Mouse (Mus musculus): ENCODE measurements around the gene Traf3ip2. TPM values are rescaled to one million over a fixed set of nuclear protein-coding genes. Genes with fewer than 3 reads are reported as not detected.

Traf3ip2 gene
- 47.2 and 66.1 TPM in 2 replicates for polyA plus RNA-seq (2012; ENCODE audit: low replicate concordance)

GRCm38 (mm10) chr10:39612633-39612988 lies at the start of gene Traf3ip2:
Gene Traf3ip2, plus strand, starts transcription at chr10:39612934.

Other genes starting within 250 kb of the Traf3ip2 start
- gene Fyn, start 244.1 kb upstream of the Traf3ip2 start, polyA plus RNA-seq (2012; ENCODE audit: low replicate concordance), result 94.1 and 113 TPM in 2 replicates
- gene Rev3l, start 119.2 kb downstream of the Traf3ip2 start, polyA plus RNA-seq (2012; ENCODE audit: low replicate concordance), result 2.5 and 3.0 TPM in 2 replicates